Mouse (Mus musculus) effector memory CD4-positive, alpha-beta T cell, adult 5 months (primary cell): Measurements from ENCODE around the gene Dcaf12l1. TPM values are rescaled to one million over a fixed set of nuclear protein-coding genes. Genes with fewer than 3 reads are reported as not detected.

Experiments used
- polyA plus RNA-seq: library from polyadenylated mRNA; unstranded; fragments of 100-300 nt; shearing (Covaris generic); gene quantifications from one replicate; pipeline ENCODE4 v1.2.1, GENCODE M21; 2017

Dcaf12l1 gene
- polyA plus RNA-seq: not detected

DNA sequence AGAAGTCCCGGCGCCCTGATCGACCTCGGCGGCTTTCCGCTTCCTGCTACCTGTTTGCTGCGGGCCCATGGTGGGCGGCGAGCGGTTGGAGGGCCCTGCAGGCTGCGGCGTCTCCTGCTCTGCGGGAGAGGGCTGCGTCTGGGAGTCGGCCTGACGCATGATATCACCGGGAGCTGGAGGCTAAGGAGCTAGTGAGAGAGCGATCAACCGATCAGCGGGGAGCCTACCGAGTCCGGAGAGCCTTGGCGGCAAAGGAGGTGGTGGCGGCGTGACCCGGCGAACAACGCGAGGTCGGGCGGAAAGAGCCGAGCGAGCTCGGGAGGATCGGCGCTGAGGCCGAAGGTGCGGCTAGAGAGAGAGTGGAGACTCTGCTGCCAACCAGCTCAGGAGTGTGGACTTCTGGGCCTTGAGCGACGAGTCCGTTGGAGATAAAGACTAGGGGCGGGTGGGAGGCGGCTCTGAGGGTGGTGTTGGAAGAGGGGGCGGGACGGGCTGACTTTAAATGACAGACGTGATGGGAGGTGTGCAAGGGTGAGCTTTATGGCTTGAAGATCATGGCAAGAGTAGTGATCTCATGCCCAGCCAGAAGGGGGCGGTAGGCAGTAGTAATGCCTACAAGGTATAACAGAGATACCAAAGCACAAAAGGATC lies at the start of gene Dcaf12l1:
Dcaf12l1 (minus strand) TSS at position 437 of the 651 bp plus-strand sequence.

